Mouse (Mus musculus) megakaryocyte, adult 5-6 weeks (primary cell): ENCODE results near the gene Golgb1. TPM values are rescaled to one million over a fixed set of nuclear protein-coding genes. Genes with fewer than 3 reads are reported as not detected.
A peak's percentile ranks its signal among the peaks of the same experiment; 100 is the strongest.

ENCODE experiments used
- ATAC-seq: 2 replicates; pipeline ENCODE4 v1.8.0; 2016; ENCODE audit warnings: mild to moderate bottlenecking, inconsistent platforms; ENCODE audit not compliant: poor library complexity, severe bottlenecking
- total RNA-seq, 2 experiments: library from RNA; stranded (forward) in 1 of 2; stranded (reverse) in 1 of 2; fragments of 153-499, 151-499 nt in 1 of 2; fragments of 221-1000, 200-1000 nt in 1 of 2; gene quantifications; 2 replicates each; pipeline versions ENCODE4 v1.2.3 to v1.2.4; 2015 to 2017

Gene Golgb1
- total RNA-seq, 2 experiments from 2014 or later = 7.9 to 25.9 TPM

DNA sequence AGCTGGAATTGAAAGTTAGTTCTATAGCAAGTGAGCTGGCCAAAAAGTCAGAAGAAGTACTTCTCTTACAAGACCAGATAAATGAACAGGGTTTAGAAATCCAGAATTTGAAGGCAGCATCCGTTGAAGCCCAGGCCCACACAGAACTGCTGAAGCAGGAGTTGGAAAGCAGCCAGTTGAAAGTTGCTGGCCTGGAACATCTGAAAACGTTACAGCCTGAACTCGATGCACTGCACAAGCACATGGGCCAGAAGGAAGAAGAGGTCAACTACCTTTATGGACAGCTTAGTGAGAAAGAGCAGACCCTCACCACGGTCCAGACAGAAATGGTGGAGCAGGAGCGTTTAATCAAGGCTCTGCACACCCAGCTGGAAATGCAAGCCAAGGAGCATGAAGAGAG lies 39.3 kb downstream of the Golgb1 start:
- ATAC-seq = no peak

- ATAC-seq = no peak
Observed at GRCm38 (mm10) chr16:36918505-36918904, 43.6 kb downstream of the Golgb1 start.

DNA sequence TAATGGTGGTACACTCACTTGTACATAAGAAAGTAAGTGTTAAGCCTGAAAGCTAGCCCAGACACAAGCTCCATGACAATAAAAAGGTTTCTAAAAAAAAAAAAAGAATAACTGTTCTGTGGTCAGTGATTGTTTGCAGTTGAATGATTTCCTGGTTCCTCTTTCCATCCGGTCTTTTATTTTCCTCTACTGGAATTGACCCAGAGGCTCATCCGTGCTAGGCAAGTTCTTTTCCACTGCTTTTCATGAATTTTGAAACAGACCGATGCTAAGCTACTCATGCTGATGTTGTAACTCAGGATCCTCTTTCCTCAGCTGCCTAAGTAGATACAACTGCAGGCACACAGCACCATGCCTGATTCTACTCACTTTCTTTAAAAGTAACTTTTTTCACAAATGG lies 45.5 kb downstream of the Golgb1 start:
- ATAC-seq = peak; percentile 91

DNA sequence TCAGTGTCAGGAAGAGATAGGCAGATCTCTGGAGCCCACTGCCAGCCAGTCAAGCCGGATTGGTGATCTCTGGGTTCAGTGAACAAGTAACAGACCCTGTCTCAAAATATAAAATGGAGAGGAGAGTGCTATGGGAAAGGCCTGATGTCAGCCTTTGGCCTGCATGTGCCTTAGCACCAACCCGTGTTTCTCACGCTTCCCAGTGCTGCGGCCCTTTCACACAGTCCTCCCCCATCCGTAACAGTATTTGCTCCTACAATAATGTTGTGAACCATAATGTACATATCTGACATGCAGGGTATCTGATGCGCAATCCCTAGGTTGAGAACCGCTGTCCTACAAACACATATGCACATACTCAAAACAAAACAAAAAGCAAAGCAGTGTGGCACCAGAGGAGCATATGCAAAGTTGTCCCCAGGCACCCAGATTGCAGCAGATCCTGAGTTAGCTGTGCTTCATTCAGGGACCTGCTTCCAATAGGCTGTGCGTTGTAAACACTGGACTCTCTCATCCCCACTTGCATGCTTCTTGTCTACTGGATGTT lies 46.2 kb downstream of the Golgb1 start:
- ATAC-seq = no peak; the same call in 1 of the 2 replicates

- no peak for ATAC-seq
Observed at GRCm38 (mm10) chr16:36921980-36922379, 47.0 kb downstream of the Golgb1 start.

DNA sequence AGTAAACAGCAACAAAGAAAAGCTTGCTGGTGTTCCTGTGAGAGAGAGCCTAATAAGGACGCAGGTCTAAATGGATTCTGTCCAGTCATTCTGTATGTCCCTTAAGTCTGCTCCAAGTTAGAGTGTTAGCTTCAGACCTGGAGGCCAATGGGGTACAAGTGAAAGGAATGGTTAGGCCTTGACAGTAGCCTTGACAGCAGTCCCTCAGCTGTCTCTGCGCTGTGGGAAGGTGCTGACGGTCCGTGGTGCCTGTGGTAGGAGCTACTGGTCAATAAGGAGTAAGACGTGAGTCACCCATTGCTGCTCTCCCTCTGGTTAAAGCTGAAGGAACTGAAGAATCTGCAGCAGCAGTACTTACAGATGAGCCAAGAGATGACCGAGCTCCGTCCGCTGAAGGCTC lies 49.4 kb downstream of the Golgb1 start:
- ATAC-seq = no peak

- no peak for ATAC-seq
Observed at GRCm38 (mm10) chr16:36925351-36925750, 50.4 kb downstream of the Golgb1 start.

DNA sequence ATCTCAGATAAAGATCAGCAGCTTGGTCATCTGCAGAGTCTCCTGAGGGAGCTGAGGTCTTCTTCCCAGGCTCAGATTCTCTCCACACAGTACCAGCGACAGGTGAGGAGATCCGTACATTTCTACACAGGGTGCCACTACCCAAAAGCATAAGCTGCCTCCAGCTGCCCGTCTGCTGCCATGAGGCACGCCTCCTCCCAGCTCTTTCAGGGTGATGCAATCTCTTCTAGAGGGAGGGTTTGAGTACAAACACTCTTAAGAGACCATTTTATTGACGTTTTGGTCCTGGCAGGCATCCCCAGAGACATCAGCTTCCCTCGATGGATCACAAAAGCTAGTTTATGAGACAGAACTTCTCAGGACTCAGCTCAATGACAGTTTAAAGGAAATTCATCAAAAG lies 50.9 kb downstream of the Golgb1 start:
- ATAC-seq = no peak

DNA sequence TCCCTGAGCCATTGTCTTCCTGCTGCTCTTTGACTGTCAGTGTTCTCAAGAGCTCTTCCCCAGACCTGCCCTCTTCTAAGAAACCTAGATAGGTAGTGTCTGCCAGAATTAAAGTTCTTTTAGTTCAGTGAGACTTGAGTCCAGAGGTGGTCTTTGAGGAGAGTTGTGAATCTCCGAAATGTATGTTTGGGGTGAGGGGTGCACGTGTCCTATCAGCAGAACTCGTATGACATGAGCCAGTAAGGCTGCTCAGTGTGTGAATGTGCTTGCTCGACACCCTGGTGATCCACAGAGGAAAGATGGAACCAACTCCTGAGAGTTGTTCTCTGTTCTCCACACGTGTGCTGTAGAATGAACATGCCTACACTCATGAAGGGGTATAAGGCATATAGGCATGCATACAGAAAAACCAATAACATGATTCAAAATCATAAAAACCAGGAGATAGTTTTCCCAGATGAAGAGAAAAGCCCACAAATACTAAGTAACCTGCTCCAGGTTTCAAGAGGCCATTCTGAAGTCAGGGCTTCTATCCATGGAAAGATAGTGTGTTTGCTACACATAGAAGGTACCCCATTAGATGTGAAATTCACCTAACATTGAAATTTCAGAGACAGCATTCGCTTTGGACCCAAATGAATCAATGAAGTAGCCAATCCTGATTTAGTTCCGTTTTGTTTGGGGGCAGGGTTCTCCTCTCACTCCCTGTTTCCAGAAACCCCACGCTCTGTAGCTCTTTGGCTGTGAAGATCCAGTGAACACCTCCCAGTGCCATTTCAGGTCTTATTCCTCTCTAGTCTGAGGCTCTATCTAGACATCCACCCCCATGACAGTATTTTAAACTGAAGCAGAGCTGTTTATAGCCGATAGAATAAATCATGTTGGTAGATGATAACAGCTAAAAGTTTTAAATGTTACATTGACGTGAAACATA lies 51.8 kb downstream of the Golgb1 start:
- no peak for ATAC-seq

DNA sequence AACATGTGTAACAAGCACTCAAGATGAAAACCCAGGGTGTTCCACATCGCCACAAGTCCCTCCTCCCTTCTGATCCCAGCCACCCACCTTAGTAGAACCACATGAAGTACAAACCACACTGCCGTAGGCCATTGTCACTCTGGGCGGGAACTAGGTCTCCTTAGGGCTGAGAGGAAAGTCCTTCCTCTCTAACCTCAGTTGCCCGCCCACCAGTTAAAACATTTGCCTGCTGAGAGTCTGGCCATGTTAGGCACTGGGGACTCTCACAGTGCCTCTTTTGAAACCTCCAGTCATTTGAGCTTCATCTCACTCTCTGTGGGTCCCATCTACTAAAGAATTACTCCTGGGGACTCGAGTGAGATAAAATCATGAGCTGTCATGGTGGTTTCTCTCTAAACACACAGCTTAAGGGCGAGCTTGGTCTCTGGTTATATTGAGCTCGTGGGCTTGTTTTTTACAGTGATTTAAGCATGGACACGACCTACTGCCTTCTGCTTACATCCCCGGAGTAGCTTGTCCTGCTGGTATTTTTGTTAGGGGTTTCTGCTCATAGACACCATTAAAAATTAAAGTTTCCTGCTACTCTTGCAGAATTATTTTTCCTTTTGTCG lies 52.7 kb downstream of the Golgb1 start:
- ATAC-seq = no peak

DNA sequence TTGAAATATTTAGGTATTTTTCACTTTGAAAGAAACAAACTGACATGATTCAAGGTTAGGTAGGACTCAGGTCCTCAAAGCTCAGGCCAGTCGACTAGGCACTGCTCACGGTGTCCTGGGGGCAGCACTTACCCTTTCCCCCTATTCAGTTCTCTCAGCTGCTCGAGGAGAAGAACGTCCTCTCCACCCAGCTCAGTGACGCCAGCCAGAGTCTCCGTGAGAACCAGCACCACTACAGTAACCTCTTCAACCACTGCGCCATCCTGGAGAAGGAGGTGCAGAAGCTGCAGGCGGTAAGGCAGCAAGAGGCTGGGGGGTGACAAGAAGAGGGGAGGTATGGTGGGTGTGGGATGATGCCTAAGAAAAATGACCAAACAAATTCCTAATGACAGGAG lies 53.2 kb downstream of the Golgb1 start:
- ATAC-seq = no peak

DNA sequence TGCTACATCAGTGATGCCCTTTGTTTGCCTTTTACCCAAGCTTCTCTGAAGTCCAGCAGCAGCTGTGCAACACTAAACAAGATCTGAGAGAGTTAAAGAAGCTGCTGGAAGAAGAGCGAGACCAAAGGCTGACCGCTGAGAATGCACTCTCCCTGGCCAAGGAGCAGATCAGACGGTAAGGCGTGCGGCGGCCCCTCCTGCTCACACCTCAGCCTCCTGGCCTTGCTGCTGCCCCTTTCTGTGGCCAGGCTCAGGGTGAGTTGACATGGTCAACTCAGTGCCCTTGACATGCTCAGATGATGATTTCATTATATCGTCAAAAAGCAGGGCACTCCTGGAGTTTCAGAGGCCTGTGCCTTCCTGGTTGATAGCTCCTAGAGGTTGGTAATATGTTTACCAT lies 54.3 kb downstream of the Golgb1 start:
- ATAC-seq = no peak

DNA sequence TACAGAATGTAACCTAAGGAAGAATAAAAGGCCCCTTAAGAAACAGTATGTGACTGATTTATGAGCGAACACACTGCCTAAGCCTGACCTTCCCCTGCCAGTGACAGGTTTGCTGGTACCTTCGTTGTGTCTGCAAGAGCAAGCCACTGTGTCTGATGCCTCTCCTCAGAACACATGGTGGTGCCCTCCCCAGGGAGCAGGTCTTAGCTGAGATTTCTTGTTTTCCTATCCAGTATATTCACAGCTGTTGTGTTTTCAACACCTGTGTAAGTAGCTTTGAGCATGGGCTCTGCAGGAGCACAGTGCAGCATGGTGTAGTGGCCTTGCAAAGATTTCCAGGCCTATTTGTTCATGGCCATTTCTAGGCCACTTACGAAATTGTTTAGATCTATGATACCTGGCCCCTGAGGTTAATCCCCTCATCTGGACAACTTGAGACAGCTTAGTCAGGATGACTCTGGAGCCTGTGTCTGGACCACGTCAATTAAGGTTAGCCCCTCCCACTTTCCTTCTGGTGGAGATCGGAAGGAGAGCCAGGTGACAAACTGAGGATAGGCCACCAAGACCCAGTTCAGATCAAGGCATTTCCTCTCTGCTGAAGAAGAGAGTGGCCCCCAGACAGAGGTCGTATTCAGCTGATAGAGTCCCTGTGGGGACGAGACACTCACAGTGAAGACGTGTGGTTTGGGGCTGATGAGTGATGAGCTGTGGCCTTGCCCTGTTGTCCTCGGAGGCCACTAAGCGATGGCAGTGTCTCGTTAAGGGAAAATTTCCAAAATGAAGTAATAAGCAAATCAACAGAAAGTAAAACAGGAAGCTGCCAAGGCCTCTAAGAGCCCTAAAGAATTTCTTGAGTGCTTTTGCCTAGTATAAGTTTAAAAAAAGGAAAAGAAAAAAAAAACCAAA lies 55.5 kb downstream of the Golgb1 start:
- ATAC-seq = peak; percentile 15; the same call in 1 of the 2 replicates

DNA sequence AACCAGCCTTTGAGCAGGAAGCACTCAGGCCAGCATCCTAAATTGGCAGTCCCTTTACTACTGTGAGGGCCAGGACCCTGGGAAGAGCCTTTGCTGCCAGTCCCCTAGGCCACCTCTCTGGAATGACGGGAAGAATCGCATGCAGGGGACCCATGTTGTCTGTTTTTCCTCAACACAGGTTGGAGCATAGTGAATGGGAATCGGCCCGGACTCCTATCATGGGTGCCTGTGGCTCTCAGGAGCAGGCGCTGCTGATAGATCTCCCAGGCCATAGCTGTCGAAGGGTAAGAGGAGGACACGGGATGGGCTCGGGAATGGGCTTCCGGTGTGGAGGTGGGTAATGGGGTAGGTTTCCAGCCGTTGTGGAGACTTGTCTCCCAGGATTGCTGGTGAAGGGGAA lies 56.4 kb downstream of the Golgb1 start:
- ATAC-seq = no peak

- no peak for ATAC-seq
Observed at GRCm38 (mm10) chr16:36931976-36932375, 57.0 kb downstream of the Golgb1 start.

DNA sequence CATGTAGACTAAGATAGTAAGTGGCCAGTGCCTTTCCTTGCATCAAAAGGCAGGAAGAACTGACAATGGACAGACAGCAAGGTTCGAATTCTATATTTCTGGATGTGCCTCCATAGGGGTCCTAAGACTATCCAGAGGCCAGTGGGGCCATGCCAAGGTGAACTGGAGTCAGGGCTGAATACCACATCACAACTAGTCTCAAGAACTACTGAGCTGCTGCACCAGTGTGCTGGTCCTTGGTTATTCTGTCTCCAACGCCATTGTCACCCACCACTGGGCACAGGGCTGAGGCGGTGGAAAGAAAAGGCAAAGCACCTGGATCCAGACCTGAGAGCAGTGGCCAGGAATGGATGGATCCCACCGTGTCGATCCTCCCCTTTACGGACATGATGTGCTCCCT lies 57.6 kb downstream of the Golgb1 start:
- no peak for ATAC-seq

DNA sequence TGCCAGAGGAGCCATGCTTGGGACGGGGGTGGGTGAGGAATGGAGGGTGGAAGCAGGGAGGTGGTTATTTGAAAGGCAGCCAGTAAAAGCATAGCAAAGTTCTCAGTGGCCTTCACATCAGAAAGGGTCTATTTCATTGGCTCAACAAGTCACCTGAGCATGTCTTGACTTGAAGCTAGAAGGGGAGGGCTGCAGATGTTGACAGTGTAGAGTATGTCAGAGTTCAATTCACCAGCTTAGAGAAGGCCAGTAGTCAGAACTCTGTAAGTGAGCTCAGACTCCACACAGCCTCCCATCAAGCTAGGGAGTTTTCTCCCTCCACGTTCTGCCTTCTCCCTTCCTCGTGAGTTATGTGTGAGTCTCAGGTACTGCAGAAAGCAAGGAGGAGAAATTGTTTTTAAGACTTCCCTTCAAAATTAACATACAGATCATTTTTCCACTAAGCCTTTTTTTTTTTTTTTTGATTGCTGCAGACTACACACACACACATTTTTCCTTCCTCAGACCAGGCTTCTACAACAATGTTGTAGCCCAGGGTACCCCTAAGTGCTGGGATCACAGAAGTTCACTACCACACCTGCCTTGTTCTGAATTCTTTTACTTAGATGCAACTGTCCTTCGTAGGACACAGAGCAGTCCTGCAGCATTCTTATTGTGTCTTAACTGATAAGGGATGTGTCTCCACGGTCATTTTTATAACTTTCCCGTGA lies 59.3 kb downstream of the Golgb1 start:
- peak; percentile 8 for ATAC-seq

- ATAC-seq = peak; percentile 70
Observed at GRCm38 (mm10) chr16:36934841-36935620, 60.1 kb downstream of the Golgb1 start, which contains the start of gene Hcls1. Gene Hcls1 (plus strand): TSS chr16:36934983.

GRCm38 (mm10) chr16:36935814-36936213 lies 60.9 kb downstream of the Golgb1 start:
- peak; percentile 64 for ATAC-seq
